Mouse (Mus musculus) MEL (cell line): ENCODE measurements around the gene Meis3.

Experiments
- CHD1 ChIP-seq: IDR thresholded peaks from 2 replicates; pipeline ENCODE4 v1.6.1; 2012; ENCODE audit warnings: low read depth, mild to moderate bottlenecking, inconsistent platforms, low read length, improper control_type of control experiment
- CTCF ChIP-seq, 3 experiments: IDR thresholded peaks in 2 of 3; conservative IDR thresholded peaks in 1 of 3; 2 replicates each; pipeline ENCODE4 v1.5.1; 2011 to 2012; ENCODE audit warnings: low read length in 3 of 3, low read depth in 2 of 3, mild to moderate bottlenecking in 2 of 3, improper control_type of control experiment in 1 of 3, inconsistent platforms in 1 of 3, mixed read lengths in 1 of 3, moderate library complexity in 1 of 3; ENCODE audit not compliant: control insufficient read depth in 1 of 3, insufficient read depth in 1 of 3, poor library complexity in 1 of 3, severe bottlenecking in 1 of 3
- NELFE ChIP-seq: IDR thresholded peaks from 2 replicates; pipeline ENCODE4 v1.6.1; 2011; ENCODE audit warnings: low read depth, low read length, improper control_type of control experiment

DNA sequence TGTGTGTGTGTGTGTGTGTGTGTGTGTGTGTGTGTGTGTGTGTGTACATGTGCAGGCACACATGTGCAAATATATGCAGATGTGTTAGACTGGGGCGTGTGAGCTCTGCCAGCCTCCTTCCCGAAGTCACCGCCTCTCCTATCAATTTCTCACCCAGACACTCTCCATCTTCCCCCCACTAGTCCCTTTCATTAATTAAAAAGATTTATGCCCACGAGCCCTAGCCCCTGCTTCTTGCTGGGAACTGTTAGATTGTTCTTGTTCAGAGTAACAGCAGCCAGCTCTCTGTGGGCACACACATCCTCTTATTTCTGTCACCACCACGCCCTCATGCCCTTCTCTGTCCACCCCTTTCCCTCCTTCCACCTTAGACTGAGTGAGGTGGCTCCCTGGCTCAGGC, 1.7 kb upstream of the Meis3 start:
- TF ChIP-seq CHD1, result no peak
- no peak for TF ChIP-seq CTCF (IDR thresholded peaks at IDR 0.05 in 2 of 3, conservative IDR thresholded peaks at IDR 0.05 in 1 of 3; ENCODE audit: control insufficient read depth in 1 of 3, insufficient read depth in 1 of 3, low read depth in 2 of 3, low read length in 3 of 3, poor library complexity in 1 of 3, severe bottlenecking in 1 of 3)
- no peak for TF ChIP-seq NELFE
